Mouse (Mus musculus): ENCODE measurements around the gene Olfr891. TPM values are rescaled to one million over a fixed set of nuclear protein-coding genes. Genes with fewer than 3 reads are reported as not detected.
"Not testable (repeated sequence)": the region's sequence is repeated elsewhere in the genome, so short reads cannot be mapped to it uniquely, and the experiment has no call there.

Olfr891 gene
- polyA plus RNA-seq (2012; ENCODE audit: insufficient read depth, low replicate concordance): not detected in 2 replicates

- Histone ChIP-seq H3K27me3 (replicated peaks) (no peaks in the 10 kb centered on the region), H3K4me1 (no peaks in the 10 kb centered on the region), H3K36me3 (replicated peaks; ENCODE audit: low read length) (no peaks in the 10 kb centered on the region), H3K9me3 (peaks cover 11% of the 10 kb centered on the region; the same call in 1 of the 2 replicates), H3K4me3 (replicated peaks) (no peak within 1 kb of the TSS)
- no peak for TF ChIP-seq GATA1 (IDR thresholded peaks at IDR 0.05; ENCODE audit: borderline replicate concordance, low read length)
- TF ChIP-seq FLI1 (IDR thresholded peaks at IDR 0.05; ENCODE audit: low read length): no peak
Measured at GRCm38 (mm10) chr9:38180721-38181120, at the start of gene Olfr891. Olfr891 (minus strand) TSS chr9:38180821.

- Histone ChIP-seq H3K9me3 (no peaks in the 10 kb centered on the region), H3K4me3 (replicated peaks) (no peak within 1 kb of the TSS), H3K36me3 (replicated peaks; ENCODE audit: low read length) (no peaks in the 10 kb centered on the region), H3K27me3 (replicated peaks) (no peaks in the 10 kb centered on the region), H3K4me1 (no peaks in the 10 kb centered on the region)
- no peak for TF ChIP-seq FLI1 (IDR thresholded peaks at IDR 0.05; ENCODE audit: low read length)
- no peak for TF ChIP-seq GATA1 (IDR thresholded peaks at IDR 0.05; ENCODE audit: borderline replicate concordance, low read length)
Measured at GRCm38 (mm10) chr9:38217755-38218154, 37.1 kb upstream of the Olfr891 start, which contains the start of gene Olfr894. Olfr894 (plus strand) TSS chr9:38218055.

GRCm38 (mm10) chr9:38208065-38208464 is 27.4 kb upstream of the Olfr891 start, which contains the start of gene Olfr893:
Olfr893 (plus strand) TSS chr9:38208365.
- Histone ChIP-seq H3K4me3 (replicated peaks) (no peak within 1 kb of the TSS), H3K36me3 (replicated peaks; ENCODE audit: low read length) (no peaks in the 10 kb centered on the region), H3K4me1 (no peaks in the 10 kb centered on the region), H3K9me3 (no peaks in the 10 kb centered on the region), H3K27me3 (replicated peaks) (no peaks in the 10 kb centered on the region)
- no peak for TF ChIP-seq GATA1 (IDR thresholded peaks at IDR 0.05; ENCODE audit: borderline replicate concordance, low read length)
- no peak for TF ChIP-seq FLI1 (IDR thresholded peaks at IDR 0.05; ENCODE audit: low read length)

- H3K4me3 ChIP-seq (replicated peaks); H3K4me1 ChIP-seq; H3K36me3 ChIP-seq (replicated peaks; ENCODE audit: low read length); H3K9me3 ChIP-seq; H3K27me3 ChIP-seq (replicated peaks): not testable (repeated sequence)
Measured at GRCm38 (mm10) chr9:38168341-38168740, 12.3 kb downstream of the Olfr891 start.

GRCm38 (mm10) chr9:38142217-38142616 is 38.4 kb downstream of the Olfr891 start, which contains the start of gene Olfr890:
Olfr890 (plus strand) TSS chr9:38142517.
- TF ChIP-seq GATA1 (IDR thresholded peaks at IDR 0.05; ENCODE audit: borderline replicate concordance, low read length) (no peak), FLI1 (IDR thresholded peaks at IDR 0.05; ENCODE audit: low read length) (no peak)
- no peaks in the 10 kb centered on the region for H3K9me3 ChIP-seq

More at GRCm38 (mm10) chr9:38142217-38142616, 38.4 kb downstream of the Olfr891 start, which contains the start of gene Olfr890:
- no peaks in the 10 kb centered on the region for H3K27me3 ChIP-seq (replicated peaks)
- H3K4me1 ChIP-seq: no peaks in the 10 kb centered on the region
- no peak within 1 kb of the TSS for H3K4me3 ChIP-seq (replicated peaks)
- no peaks in the 10 kb centered on the region for H3K36me3 ChIP-seq (replicated peaks; ENCODE audit: low read length)

Other genes starting within 250 kb of the Olfr891 start
- gene Olfr881, start 189.0 kb downstream of the Olfr891 start, polyA plus RNA-seq (2012; ENCODE audit: insufficient read depth, low replicate concordance): not detected in 2 replicates
- not detected in 2 replicates for gene Olfr883, start 155.0 kb downstream of the Olfr891 start, polyA plus RNA-seq (2012; ENCODE audit: insufficient read depth, low replicate concordance)
- 0.03 TPM in 1 of 2 replicates, not detected in the other for gene Olfr884, start 134.3 kb downstream of the Olfr891 start, polyA plus RNA-seq (2012; ENCODE audit: insufficient read depth, low replicate concordance)
- not detected in 2 replicates for gene Olfr885, start 119.5 kb downstream of the Olfr891 start, polyA plus RNA-seq (2012; ENCODE audit: insufficient read depth, low replicate concordance)
- 0.34 TPM in 1 of 2 replicates, not detected in the other for gene Olfr887, start 96.7 kb downstream of the Olfr891 start, polyA plus RNA-seq (2012; ENCODE audit: insufficient read depth, low replicate concordance)
- not detected in 2 replicates for gene Olfr888, start 72.7 kb downstream of the Olfr891 start, polyA plus RNA-seq (2012; ENCODE audit: insufficient read depth, low replicate concordance)
- not detected in 2 replicates for gene Olfr889, start 65.6 kb downstream of the Olfr891 start, polyA plus RNA-seq (2012; ENCODE audit: insufficient read depth, low replicate concordance)
- not detected in 2 replicates for gene Olfr890, start 38.3 kb downstream of the Olfr891 start, polyA plus RNA-seq (2012; ENCODE audit: insufficient read depth, low replicate concordance)
- not detected in 2 replicates for gene Olfr893, start 27.5 kb upstream of the Olfr891 start, polyA plus RNA-seq (2012; ENCODE audit: insufficient read depth, low replicate concordance)
- not detected in 2 replicates for gene Olfr894, start 37.2 kb upstream of the Olfr891 start, polyA plus RNA-seq (2012; ENCODE audit: insufficient read depth, low replicate concordance)
- not detected in 2 replicates for gene Olfr143, start 72.0 kb upstream of the Olfr891 start, polyA plus RNA-seq (2012; ENCODE audit: insufficient read depth, low replicate concordance)
- gene Olfr895, start 87.0 kb upstream of the Olfr891 start, polyA plus RNA-seq (2012; ENCODE audit: insufficient read depth, low replicate concordance): not detected in 2 replicates
- not detected in 2 replicates for gene Olfr896-ps1, start 110.3 kb upstream of the Olfr891 start, polyA plus RNA-seq (2012; ENCODE audit: insufficient read depth, low replicate concordance)
- gene Olfr25, start 148.2 kb upstream of the Olfr891 start, polyA plus RNA-seq (2012; ENCODE audit: insufficient read depth, low replicate concordance): not detected in 2 replicates
- not detected in 2 replicates for gene Olfr898, start 167.6 kb upstream of the Olfr891 start, polyA plus RNA-seq (2012; ENCODE audit: insufficient read depth, low replicate concordance)
- gene Olfr250, start 186.1 kb upstream of the Olfr891 start, polyA plus RNA-seq (2012; ENCODE audit: insufficient read depth, low replicate concordance): not detected in 2 replicates
- not detected in 2 replicates for gene Olfr251, start 196.3 kb upstream of the Olfr891 start, polyA plus RNA-seq (2012; ENCODE audit: insufficient read depth, low replicate concordance)
- gene Olfr147, start 220.9 kb upstream of the Olfr891 start, polyA plus RNA-seq (2012; ENCODE audit: insufficient read depth, low replicate concordance): not detected in 2 replicates
- not detected in 2 replicates for gene Olfr901, start 248.6 kb upstream of the Olfr891 start, polyA plus RNA-seq (2012; ENCODE audit: insufficient read depth, low replicate concordance)